Mouse (Mus musculus) megakaryocyte, embryonic 14.5 days (primary cell): ENCODE data around the gene Ccng2.

Source experiments
- FLI1 ChIP-seq: IDR thresholded peaks from 2 replicates; pipeline ENCODE4 v1.6.1; 2012; ENCODE audit warnings: low read length, inconsistent platforms, mixed read lengths
- GATA1 ChIP-seq: IDR thresholded peaks from 3 replicates; pipeline ENCODE4 v1.6.1; 2012; ENCODE audit warnings: mixed read lengths, low read length, inconsistent platforms, borderline replicate concordance

- no peak for TF ChIP-seq GATA1
- no peak for TF ChIP-seq FLI1
Observed at GRCm38 (mm10) chr5:93221661-93222060, 45.4 kb upstream of the Ccng2 start.
